8 mouse cellular contexts compared by ENCODE assay signal in the genomic region with DNA sequence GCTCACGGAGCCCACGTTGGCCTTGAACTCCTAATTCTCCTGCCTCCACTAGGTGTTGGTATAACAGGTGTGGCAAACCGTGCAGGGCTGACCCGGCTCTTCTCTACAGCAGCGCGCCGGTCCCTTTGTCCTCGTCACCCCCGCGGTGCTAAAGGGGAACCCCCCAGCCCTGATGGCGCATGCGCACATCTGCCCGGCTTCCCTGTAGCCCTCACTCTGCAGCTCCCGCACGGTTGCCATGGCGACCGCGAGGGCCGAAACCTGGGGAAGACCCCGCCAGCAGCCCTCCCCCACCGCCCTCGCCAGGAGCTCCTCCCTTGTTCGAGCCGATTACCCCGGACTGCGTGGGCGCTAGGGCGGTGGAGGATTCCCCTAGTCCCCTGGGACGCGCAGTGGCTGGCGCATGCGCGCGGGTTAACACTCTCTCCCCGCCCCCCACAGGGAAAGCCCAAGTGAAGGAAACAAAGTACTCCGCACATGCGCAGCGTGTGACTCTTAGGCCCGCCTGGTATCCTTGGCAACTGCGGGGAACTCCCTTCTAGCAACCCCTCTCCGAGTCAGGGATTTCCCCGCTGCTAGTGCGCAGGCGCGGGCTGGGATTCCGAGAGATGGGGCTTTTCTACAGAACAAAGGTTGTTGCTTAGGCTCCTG. TPM values are rescaled to one million over a fixed set of nuclear protein-coding genes. Genes with fewer than 3 reads are reported as not detected.
DNase-seq lines count a peak whose midpoint lies in the region; ATAC-seq and TF ChIP-seq lines count a peak whose summit lies in the region.

No protein-coding gene starts in this region.

- peak overlapping the region; percentile 95 for H3K27ac ChIP-seq in hindbrain, embryonic 10.5 days
- peak overlapping the region; percentile 28 for H3K27ac ChIP-seq in lung, postnatal 0 days (ENCODE audit: low read length)

- TF ChIP-seq CTCF in lung, postnatal 0 days (IDR thresholded peaks at IDR 0.05): no peak; the same call in 1 of the 2 replicates

- WGBS in hindbrain, embryonic 10.5 days: under 1% methylated on average over 46 of the region's 46 CpGs
- 2% methylated on average over 39 of the region's 46 CpGs for WGBS in lung, postnatal 0 days

- no peak for TF ChIP-seq EP300 in lung, postnatal 0 days (IDR thresholded peaks at IDR 0.05)

- peak; percentile 69 for ATAC-seq in frontal cortex, adult (ENCODE audit: low TSS enrichment)
- peak; percentile 93 for ATAC-seq in lung, postnatal 0 days

- H3K9ac ChIP-seq in lung, postnatal 0 days (replicated peaks; ENCODE audit: low read depth): peak overlapping the region; percentile 40; the same call in 1 of the 2 replicates

- H3K4me1 ChIP-seq in hindbrain, embryonic 10.5 days (replicated peaks): peaks cover 79% of the 10 kb centered on the region
- H3K4me1 ChIP-seq in lung, postnatal 0 days (ENCODE audit: insufficient read depth, low read depth, low read length): peaks cover 29% of the 10 kb centered on the region

- DNase-seq in MEL-GATA-1-ER (ENCODE audit: extremely low read depth, low read depth): peak; percentile 96
- DNase-seq in cerebellum, adult 8-10 months: peak; percentile 99
- DNase-seq in hindbrain, embryonic 10.5 days (ENCODE audit: low spot score): peak; percentile 99
- peak; percentile 99 for DNase-seq in layer of hippocampus, adult 9-11 months
- peak; percentile 100 for DNase-seq in lung, postnatal 0 days (ENCODE audit: low spot score)
- peak; percentile 98 for DNase-seq in ovary, postnatal 14 days (ENCODE audit: low spot score)
- peak; percentile 99 for DNase-seq in thymus, postnatal 14 days

- peaks cover 20% of the 10 kb centered on the region for H3K36me3 ChIP-seq in hindbrain, embryonic 10.5 days
- H3K36me3 ChIP-seq in lung, postnatal 0 days (ENCODE audit: insufficient read depth, low read length): no peaks in the 10 kb centered on the region

- peak overlapping the region; percentile 75 for H3K4me2 ChIP-seq in lung, postnatal 0 days (replicated peaks; ENCODE audit: low read depth, low read length)

- H3K9me3 ChIP-seq in hindbrain, embryonic 10.5 days: no peaks in the 10 kb centered on the region
- no peaks in the 10 kb centered on the region for H3K9me3 ChIP-seq in lung, postnatal 0 days (ENCODE audit: low read length)

- H3K27me3 ChIP-seq in hindbrain, embryonic 10.5 days (ENCODE audit: insufficient read depth, poor library complexity, severe bottlenecking): peaks cover 40% of the 10 kb centered on the region
- peaks cover 34% of the 10 kb centered on the region for H3K27me3 ChIP-seq in lung, postnatal 0 days (replicated peaks; ENCODE audit: insufficient read depth, low read length)

- H3K4me3 ChIP-seq in hindbrain, embryonic 10.5 days: peak overlapping the region; percentile 69
- H3K4me3 ChIP-seq in lung, postnatal 0 days (ENCODE audit: low read depth, low read length): peak overlapping the region; percentile 71

RNA-seq across cellular contexts. Expression of a gene that starts 2.4 kb away (rescaled TPM):
- polyA plus RNA-seq in hindbrain, embryonic 10.5 days (2016; fragmentation: Nextera tagmentation; extraction: Ambion mirVana): 6.2 and 19.3 TPM in 2 replicates
- polyA plus RNA-seq in lung, postnatal 0 days (2015; fragmentation: Nextera tagmentation; extraction: Ambion mirVana): 0.24 and 0.25 TPM in 2 replicates

RNA-seq across cellular contexts. Expression of a gene that starts 8.3 kb away (rescaled TPM):
- 172 and 182 TPM in 2 replicates for polyA plus RNA-seq in hindbrain, embryonic 10.5 days (2016; fragmentation: Nextera tagmentation; extraction: Ambion mirVana)
- polyA plus RNA-seq in lung, postnatal 0 days (2015; fragmentation: Nextera tagmentation; extraction: Ambion mirVana): 63.7 and 68.5 TPM in 2 replicates

RNA-seq across cellular contexts. Expression of a gene that starts 26.0 kb away (rescaled TPM):
- 7.3 and 8.7 TPM in 2 replicates for polyA plus RNA-seq in hindbrain, embryonic 10.5 days (2016; fragmentation: Nextera tagmentation; extraction: Ambion mirVana)
- polyA plus RNA-seq in lung, postnatal 0 days (2015; fragmentation: Nextera tagmentation; extraction: Ambion mirVana): 9.4 and 10.7 TPM in 2 replicates

RNA-seq across cellular contexts. Expression of a gene that starts 27.1 kb away (rescaled TPM):
- 0.39 and 0.59 TPM in 2 replicates for polyA plus RNA-seq in hindbrain, embryonic 10.5 days (2016; fragmentation: Nextera tagmentation; extraction: Ambion mirVana)
- polyA plus RNA-seq in lung, postnatal 0 days (2015; fragmentation: Nextera tagmentation; extraction: Ambion mirVana): 0.12 and 0.13 TPM in 2 replicates

RNA-seq across cellular contexts. Expression of a gene that starts 31.7 kb away (rescaled TPM):
- 3,443 and 3,791 TPM in 2 replicates for polyA plus RNA-seq in hindbrain, embryonic 10.5 days (2016; fragmentation: Nextera tagmentation; extraction: Ambion mirVana)
- polyA plus RNA-seq in lung, postnatal 0 days (2015; fragmentation: Nextera tagmentation; extraction: Ambion mirVana): 3,759 and 4,424 TPM in 2 replicates

Comparison
In these comparisons a context has a peak if more than half of its experiments do, and no peak if none do; other contexts are left out.
1. Peak in every context shown above with its lines: DNase-seq, ATAC-seq, H3K4me3 ChIP-seq and H3K27ac ChIP-seq.